Mouse (Mus musculus): Measurements from ENCODE around the gene Hapln2. TPM values are rescaled to one million over a fixed set of nuclear protein-coding genes. Genes with fewer than 3 reads are reported as not detected.

The Hapln2 gene
- 0.23 and 0.26 TPM in 2 replicates for polyA plus RNA-seq (2012; rRNA removed)

- H3K27me3 ChIP-seq (ENCODE audit: control insufficient read depth, insufficient read depth, low read length) = peaks cover 18% of the 10 kb centered on the region
- 66% methylated on average over 5 of the region's 5 CpGs for WGBS
Observed at GRCm38 (mm10) chr3:88027434-88028186, at the start of gene Hapln2. Gene Hapln2 (minus strand): TSS chr3:88027583.

GRCm38 (mm10) chr3:88074766-88075165, 47.4 kb upstream of the Hapln2 start:
- H3K27me3 ChIP-seq (ENCODE audit: control insufficient read depth, insufficient read depth, low read length) = no peaks in the 10 kb centered on the region
- DNase-seq = no peak
- 89% methylated on average over 8 of the region's 8 CpGs for WGBS
- no peaks in the 10 kb centered on the region for H3K36me3 ChIP-seq (ENCODE audit: control insufficient read depth, insufficient read depth, low read length)
- TF ChIP-seq POLR2A (IDR thresholded peaks at IDR 0.05; ENCODE audit: control insufficient read depth, extremely low read depth, insufficient read depth, low read length, poor library complexity) = no peak
- no peak for TF ChIP-seq CTCF (IDR thresholded peaks at IDR 0.05; ENCODE audit: borderline replicate concordance, control insufficient read depth, extremely low read depth, insufficient read depth, low read length, poor library complexity)
- no peak overlapping the region for H3K4me3 ChIP-seq (ENCODE audit: control insufficient read depth, insufficient read depth, low read length)
- no peaks in the 10 kb centered on the region for H3K4me1 ChIP-seq (replicated peaks; ENCODE audit: control insufficient read depth, insufficient read depth, low read length)
- no peak overlapping the region for H3K27ac ChIP-seq (ENCODE audit: control insufficient read depth, insufficient read depth, low read length)

More at GRCm38 (mm10) chr3:88027434-88028186, at the start of gene Hapln2:
- H3K36me3 ChIP-seq (ENCODE audit: control insufficient read depth, insufficient read depth, low read length) = no peaks in the 10 kb centered on the region
- peak; percentile 10 for DNase-seq
- TF ChIP-seq POLR2A (IDR thresholded peaks at IDR 0.05; ENCODE audit: control insufficient read depth, extremely low read depth, insufficient read depth, low read length, poor library complexity) (no peak), CTCF (IDR thresholded peaks at IDR 0.05; ENCODE audit: borderline replicate concordance, control insufficient read depth, extremely low read depth, insufficient read depth, low read length, poor library complexity) (no peak)
- H3K4me3 ChIP-seq (ENCODE audit: control insufficient read depth, insufficient read depth, low read length) = no peak within 1 kb of the TSS
- peaks cover 1% of the 10 kb centered on the region; the same call in 1 of the 2 replicates for H3K4me1 ChIP-seq (replicated peaks; ENCODE audit: control insufficient read depth, insufficient read depth, low read length)
- H3K27ac ChIP-seq (ENCODE audit: control insufficient read depth, insufficient read depth, low read length) = no peak within 1 kb of the TSS

GRCm38 (mm10) chr3:88074351-88074750, 47.0 kb upstream of the Hapln2 start:
- Histone ChIP-seq H3K4me3 (ENCODE audit: control insufficient read depth, insufficient read depth, low read length) (no peak overlapping the region), H3K4me1 (replicated peaks; ENCODE audit: control insufficient read depth, insufficient read depth, low read length) (no peaks in the 10 kb centered on the region), H3K27me3 (ENCODE audit: control insufficient read depth, insufficient read depth, low read length) (no peaks in the 10 kb centered on the region), H3K36me3 (ENCODE audit: control insufficient read depth, insufficient read depth, low read length) (no peaks in the 10 kb centered on the region), H3K27ac (ENCODE audit: control insufficient read depth, insufficient read depth, low read length) (no peak overlapping the region)
- TF ChIP-seq POLR2A (IDR thresholded peaks at IDR 0.05; ENCODE audit: control insufficient read depth, extremely low read depth, insufficient read depth, low read length, poor library complexity) (no peak), CTCF (IDR thresholded peaks at IDR 0.05; ENCODE audit: borderline replicate concordance, control insufficient read depth, extremely low read depth, insufficient read depth, low read length, poor library complexity) (no peak)
- no peak for DNase-seq
- 82% methylated on average over 2 of the region's 2 CpGs for WGBS

- no peaks in the 10 kb centered on the region for H3K4me1 ChIP-seq (replicated peaks; ENCODE audit: control insufficient read depth, insufficient read depth, low read length)
- H3K27ac ChIP-seq (ENCODE audit: control insufficient read depth, insufficient read depth, low read length) = no peak overlapping the region
- TF ChIP-seq CTCF (IDR thresholded peaks at IDR 0.05; ENCODE audit: borderline replicate concordance, control insufficient read depth, extremely low read depth, insufficient read depth, low read length, poor library complexity) (no peak), POLR2A (IDR thresholded peaks at IDR 0.05; ENCODE audit: control insufficient read depth, extremely low read depth, insufficient read depth, low read length, poor library complexity) (no peak)
- H3K36me3 ChIP-seq (ENCODE audit: control insufficient read depth, insufficient read depth, low read length) = no peaks in the 10 kb centered on the region
- DNase-seq = no peak
- 72% methylated on average over 2 of the region's 2 CpGs for WGBS
- no peak overlapping the region for H3K4me3 ChIP-seq (ENCODE audit: control insufficient read depth, insufficient read depth, low read length)
- no peaks in the 10 kb centered on the region for H3K27me3 ChIP-seq (ENCODE audit: control insufficient read depth, insufficient read depth, low read length)
Observed at GRCm38 (mm10) chr3:88073631-88074030, 46.2 kb upstream of the Hapln2 start.

- Histone ChIP-seq H3K27ac (ENCODE audit: control insufficient read depth, insufficient read depth, low read length) (no peak overlapping the region), H3K36me3 (ENCODE audit: control insufficient read depth, insufficient read depth, low read length) (no peaks in the 10 kb centered on the region), H3K4me1 (replicated peaks; ENCODE audit: control insufficient read depth, insufficient read depth, low read length) (no peaks in the 10 kb centered on the region), H3K4me3 (ENCODE audit: control insufficient read depth, insufficient read depth, low read length) (no peak overlapping the region), H3K27me3 (ENCODE audit: control insufficient read depth, insufficient read depth, low read length) (no peaks in the 10 kb centered on the region)
- TF ChIP-seq CTCF (IDR thresholded peaks at IDR 0.05; ENCODE audit: borderline replicate concordance, control insufficient read depth, extremely low read depth, insufficient read depth, low read length, poor library complexity) = peak; percentile 77; the same call in 1 of the 2 replicates
- no peak for TF ChIP-seq POLR2A (IDR thresholded peaks at IDR 0.05; ENCODE audit: control insufficient read depth, extremely low read depth, insufficient read depth, low read length, poor library complexity)
- 4% methylated on average over 5 of the region's 5 CpGs for WGBS
- peak; percentile 85 for DNase-seq
Observed at GRCm38 (mm10) chr3:88071783-88072182, 44.4 kb upstream of the Hapln2 start.

GRCm38 (mm10) chr3:88068386-88068785, 41.0 kb upstream of the Hapln2 start:
- Histone ChIP-seq H3K27me3 (ENCODE audit: control insufficient read depth, insufficient read depth, low read length) (0 out of 2 replicates have a peak, but pooled peaks cover 2% of the 10 kb centered on the region), H3K36me3 (ENCODE audit: control insufficient read depth, insufficient read depth, low read length) (no peaks in the 10 kb centered on the region), H3K4me3 (ENCODE audit: control insufficient read depth, insufficient read depth, low read length) (no peak overlapping the region), H3K27ac (ENCODE audit: control insufficient read depth, insufficient read depth, low read length) (no peak overlapping the region), H3K4me1 (replicated peaks; ENCODE audit: control insufficient read depth, insufficient read depth, low read length) (no peaks in the 10 kb centered on the region)
- 64% methylated on average over 2 of the region's 2 CpGs for WGBS
- TF ChIP-seq CTCF (IDR thresholded peaks at IDR 0.05; ENCODE audit: borderline replicate concordance, control insufficient read depth, extremely low read depth, insufficient read depth, low read length, poor library complexity) (no peak), POLR2A (IDR thresholded peaks at IDR 0.05; ENCODE audit: control insufficient read depth, extremely low read depth, insufficient read depth, low read length, poor library complexity) (no peak)
- DNase-seq = no peak

All from thymus, adult 2 months (tissue).